Mouse (Mus musculus) CH12F3 (cell line): ENCODE data around the gene Slc25a41.

ENCODE experiments used
- in situ Hi-C: fragments of 300-500 bp; cut with MboI; formaldehyde crosslinking; loops from 2 replicates; pipeline ENCODE4 v1.14.3; 2020; ENCODE audit warnings: low sequenced_read_pairs

Slc25a41 gene

GRCm38 (mm10) chr17:57048816-57049215, 7.4 kb upstream of the Slc25a41 start:
- in situ Hi-C loops = no loop called here

- in situ Hi-C loops = no loop called here
These were observed 6.0 kb upstream of the Slc25a41 start for GRCm38 (mm10) chr17:57047406-57047805.

GRCm38 (mm10) chr17:57038978-57039377, 2.5 kb downstream of the Slc25a41 start:
- in situ Hi-C loops = no loop called here

GRCm38 (mm10) chr17:57032854-57033253, 8.6 kb downstream of the Slc25a41 start:
- in situ Hi-C loops = no loop called here

GRCm38 (mm10) chr17:57031661-57032420, 9.6 kb downstream of the Slc25a41 start:
- in situ Hi-C loops = no loop called here

- in situ Hi-C loops = no loop called here
These were observed 10.4 kb downstream of the Slc25a41 start, which contains the start of gene Khsrp for GRCm38 (mm10) chr17:57030931-57031660. Gene Khsrp, minus strand, starts transcription at chr17:57031522.

- in situ Hi-C loops = no loop called here
These were observed 11.8 kb downstream of the Slc25a41 start for GRCm38 (mm10) chr17:57029691-57030090.

- in situ Hi-C loops = no loop called here
These were observed 14.0 kb downstream of the Slc25a41 start for GRCm38 (mm10) chr17:57027471-57027870.

GRCm38 (mm10) chr17:57020960-57021359, 20.5 kb downstream of the Slc25a41 start:
- in situ Hi-C loops = no loop called here

- in situ Hi-C loops = no loop called here
These were observed 21.8 kb downstream of the Slc25a41 start for GRCm38 (mm10) chr17:57019693-57020092.

GRCm38 (mm10) chr17:57012245-57012795, 29.1 kb downstream of the Slc25a41 start:
- in situ Hi-C loops = no loop called here

GRCm38 (mm10) chr17:57011236-57012141, 30.0 kb downstream of the Slc25a41 start, which contains the start of the genes Gtf2f1 and Gm17949:
Gene Gtf2f1, minus strand, starts transcription at chr17:57011288.
Gene Gm17949, plus strand, starts transcription at chr17:57011469.
- in situ Hi-C loops = no loop called here

GRCm38 (mm10) chr17:57010911-57011235, 30.6 kb downstream of the Slc25a41 start:
- in situ Hi-C loops = no loop called here

- in situ Hi-C loops = no loop called here
These were observed 34.1 kb downstream of the Slc25a41 start for GRCm38 (mm10) chr17:57007137-57007905.

- in situ Hi-C loops = no loop called here
These were observed 37.5 kb downstream of the Slc25a41 start for GRCm38 (mm10) chr17:57003994-57004393.

- in situ Hi-C loops = no loop called here
These were observed 40.2 kb downstream of the Slc25a41 start for GRCm38 (mm10) chr17:57001228-57001627.

- in situ Hi-C loops = no loop called here
These were observed 41.4 kb downstream of the Slc25a41 start, which contains the start of gene Pspn for GRCm38 (mm10) chr17:56999968-57000609. Gene Pspn, minus strand, starts transcription at chr17:57000018.

GRCm38 (mm10) chr17:56999414-56999813, 42.0 kb downstream of the Slc25a41 start:
- in situ Hi-C loops = no loop called here

- in situ Hi-C loops = no loop called here
These were observed 44.3 kb downstream of the Slc25a41 start, which contains the start of gene Alkbh7 for GRCm38 (mm10) chr17:56997029-56997667. Gene Alkbh7, plus strand, starts transcription at chr17:56997339.
